Mouse (Mus musculus): ENCODE measurements at regions not wholly inside any gene's neighbourhood (a gene's known extent, or its start where the extent isn't known, plus 50 kb on each side); places are given as distances from the start of the nearest gene placed in this dataset.

GRCm38 (mm10) chr1:161575939-161576338, 81.5 kb downstream of the Tnfsf18 start:
- TF ChIP-seq CTCF (IDR thresholded peaks at IDR 0.05; ENCODE audit: low read depth, low read length) (no peak), EP300 (IDR thresholded peaks at IDR 0.05; ENCODE audit: insufficient read depth, low read depth, low read length) (no peak)

Measured in ES-Bruce4 (cell line).